Mouse (Mus musculus) neural tube, embryonic 15.5 days (tissue): ENCODE data around the gene Eif4a2. TPM values are rescaled to one million over a fixed set of nuclear protein-coding genes. Genes with fewer than 3 reads are reported as not detected.
"Not testable (repeated sequence)": the region's sequence is repeated elsewhere in the genome, so short reads cannot be mapped to it uniquely, and the experiment has no call there.

ENCODE experiments used
- ATAC-seq: fragments of 200-750 bp; cut with Nextera tagmentation; 2 replicates; pipeline ENCODE4 v1.8.0; 2017; ENCODE audit warnings: mild to moderate bottlenecking, moderate TSS enrichment, moderate library complexity; ENCODE audit not compliant: low FRiP score
- H3K27ac ChIP-seq: fragments of 300-500 bp; sonication (generic); replicated peaks from 2 replicates; pipeline ENCODE4 v1.5.1; 2015; ENCODE audit warnings: mild to moderate bottlenecking, inconsistent platforms
- H3K27me3 ChIP-seq: fragments of 300-500 bp; sonication (generic); replicated peaks from 2 replicates; pipeline ENCODE4 v1.6.1; 2015; ENCODE audit warnings: inconsistent platforms
- H3K36me3 ChIP-seq: fragments of 300-500 bp; sonication (generic); 2 replicates; pipeline ENCODE4 v1.6.1; 2015; ENCODE audit warnings: inconsistent platforms
- H3K4me1 ChIP-seq: fragments of 300-500 bp; sonication (generic); 2 replicates; pipeline ENCODE4 v1.6.1; 2015; ENCODE audit warnings: inconsistent platforms
- H3K4me2 ChIP-seq: fragments of 300-500 bp; sonication (generic); 2 replicates; pipeline ENCODE4 v1.6.1; 2015; ENCODE audit warnings: inconsistent platforms, mild to moderate bottlenecking, moderate library complexity
- H3K4me3 ChIP-seq: fragments of 300-500 bp; sonication (generic); replicated peaks from 2 replicates; pipeline ENCODE4 v1.5.1; 2015; ENCODE audit warnings: mild to moderate bottlenecking, inconsistent platforms
- H3K9ac ChIP-seq: fragments of 300-500 bp; sonication (generic); replicated peaks from 2 replicates; pipeline ENCODE4 v1.6.1; 2015; ENCODE audit warnings: mild to moderate bottlenecking, inconsistent platforms
- H3K9me3 ChIP-seq: fragments of 300-500 bp; sonication (generic); replicated peaks from 2 replicates; pipeline ENCODE4 v1.6.1; 2016; ENCODE audit warnings: inconsistent platforms
- WGBS: fragments of 180-500 bp; shearing (Covaris S2); methylation state at CpG from one replicate; pipeline ENCODE4 v1.1.7; 2015; ENCODE audit warnings: mixed read lengths; 5-methylcytosine and 5-hydroxymethylcytosine counted together
- polyA plus RNA-seq: library from polyadenylated mRNA; unstranded; fragments of >200 nt; fragmentation: Nextera tagmentation; extraction: Ambion mirVana; gene quantifications from 2 replicates; pipeline ENCODE4 v1.2.1, GENCODE M21; 2015

The Eif4a2 gene
- polyA plus RNA-seq: 347 and 374 TPM in 2 replicates

DNA sequence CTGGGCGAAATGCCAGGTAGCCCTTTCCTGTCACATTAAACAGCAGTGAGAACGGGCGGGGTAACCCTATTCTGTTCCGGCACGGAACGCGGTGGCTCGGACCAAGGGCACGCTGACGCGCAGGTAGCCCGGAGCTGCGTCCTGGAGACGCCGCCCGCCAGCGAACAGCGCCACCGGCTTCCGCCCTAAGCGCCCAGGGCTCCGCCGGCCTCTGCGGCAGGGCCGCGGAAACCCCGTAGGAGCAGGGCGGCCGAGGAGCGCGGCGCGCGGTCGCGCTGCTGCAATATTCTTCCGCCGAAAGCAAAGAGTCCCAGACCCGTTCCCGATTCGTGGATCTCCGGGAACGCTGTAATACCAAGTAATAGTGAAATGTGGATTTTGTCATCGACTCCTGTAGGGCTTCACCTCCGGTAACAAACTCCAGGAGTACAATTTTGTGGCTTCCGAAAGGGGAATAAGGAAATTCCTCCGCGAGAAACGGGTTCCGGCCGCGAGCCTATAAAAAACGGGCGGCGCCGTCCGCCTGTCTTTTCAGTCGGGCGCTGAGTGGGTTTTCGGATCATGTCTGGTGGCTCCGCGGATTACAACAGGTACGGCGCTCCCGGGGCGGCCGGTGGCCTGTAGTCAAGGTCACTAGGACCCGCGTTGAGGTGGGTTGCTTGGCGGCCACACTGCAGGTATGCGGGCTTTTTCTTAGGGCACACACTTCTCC is at the start of gene Eif4a2:
Gene Eif4a2, plus strand, starts transcription at position 214 of the 712 bp plus-strand sequence.
- Histone ChIP-seq H3K27me3 (no peaks in the 10 kb centered on the region), H3K4me2 (peak within 1 kb of the TSS; percentile 78), H3K36me3 (peaks cover 17% of the 10 kb centered on the region), H3K9me3 (no peaks in the 10 kb centered on the region), H3K9ac (peak within 1 kb of the TSS; percentile 100), H3K4me1 (peaks cover 39% of the 10 kb centered on the region), H3K27ac (peak within 1 kb of the TSS; percentile 99), H3K4me3 (peak within 1 kb of the TSS; percentile 100)
- peak; percentile 94 for ATAC-seq
- WGBS: under 1% methylated on average over 71 of the region's 71 CpGs

DNA sequence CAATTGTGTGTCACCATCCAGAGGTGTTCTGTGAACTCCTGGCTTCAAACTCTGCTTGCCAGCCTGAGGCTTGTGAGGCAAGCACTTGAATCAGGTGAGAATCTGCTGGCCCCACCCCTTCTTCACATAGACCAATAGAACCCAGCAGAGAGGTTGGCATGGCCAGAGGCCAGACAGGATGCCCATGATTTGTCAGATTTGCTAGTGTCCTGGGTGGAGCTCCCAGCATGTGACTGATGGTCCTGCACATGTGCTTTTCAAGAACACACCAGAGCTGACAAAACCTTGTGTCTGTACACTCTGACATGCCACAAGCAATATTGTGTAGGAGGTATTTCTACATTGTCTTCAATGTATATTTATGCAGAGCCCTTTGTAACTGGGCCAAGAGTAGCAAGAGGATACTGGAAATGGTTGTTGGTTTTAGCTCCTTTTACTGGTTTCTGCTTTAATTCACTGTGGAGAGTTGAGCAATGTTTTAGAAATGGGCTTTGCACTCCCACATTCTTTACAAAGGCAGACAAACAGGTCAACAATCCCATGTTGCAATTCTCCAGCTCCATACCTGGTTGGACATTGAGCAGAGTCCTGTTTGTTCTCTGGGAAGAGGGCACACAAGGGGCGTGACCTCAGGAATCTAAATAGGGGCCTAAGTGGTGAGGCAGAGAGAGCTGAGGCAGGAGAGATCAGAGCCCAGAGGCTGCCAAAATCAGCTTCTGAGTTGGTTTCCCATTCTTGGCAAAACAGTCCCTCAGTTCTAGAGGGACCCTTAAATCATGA is 49.4 kb upstream of the Eif4a2 start, which contains the start of gene Kng1:
Gene Kng1, plus strand, starts transcription at position 198 of the 780 bp plus-strand sequence.
- not testable (repeated sequence) for H3K4me2 ChIP-seq, H3K9ac ChIP-seq, H3K4me1 ChIP-seq, H3K27me3 ChIP-seq, H3K9me3 ChIP-seq, H3K36me3 ChIP-seq, H3K27ac ChIP-seq, H3K4me3 ChIP-seq
- 0 out of 2 replicates have a peak, but pooled peaks have one; percentile 24 for ATAC-seq
- WGBS: 64% methylated on average over 1 of the region's 1 CpGs

DNA sequence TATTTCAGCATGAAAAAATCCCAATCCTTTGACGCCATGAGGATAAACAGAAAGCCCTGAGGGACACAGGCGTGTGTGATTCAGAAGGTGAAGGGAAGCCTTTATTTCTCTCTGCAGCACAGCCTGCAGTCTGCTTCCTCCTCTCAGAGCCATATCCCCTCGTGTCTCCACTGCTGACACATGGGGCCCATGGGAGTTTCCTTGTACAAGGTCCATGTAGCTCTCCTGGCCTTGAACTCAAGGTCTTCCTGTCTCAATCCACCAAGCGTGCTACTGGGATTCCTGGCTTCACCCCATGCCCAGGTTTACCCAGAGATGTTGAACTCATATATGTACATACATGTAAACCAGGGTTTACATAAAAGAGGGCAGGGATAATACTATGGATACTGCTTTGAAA is 47.6 kb upstream of the Eif4a2 start:
- H3K4me3 ChIP-seq, H3K27ac ChIP-seq, ATAC-seq, H3K9me3 ChIP-seq, H3K36me3 ChIP-seq, H3K27me3 ChIP-seq, H3K4me1 ChIP-seq, H3K9ac ChIP-seq, H3K4me2 ChIP-seq: not testable (repeated sequence)
- 77% methylated on average over 4 of the region's 4 CpGs for WGBS

DNA sequence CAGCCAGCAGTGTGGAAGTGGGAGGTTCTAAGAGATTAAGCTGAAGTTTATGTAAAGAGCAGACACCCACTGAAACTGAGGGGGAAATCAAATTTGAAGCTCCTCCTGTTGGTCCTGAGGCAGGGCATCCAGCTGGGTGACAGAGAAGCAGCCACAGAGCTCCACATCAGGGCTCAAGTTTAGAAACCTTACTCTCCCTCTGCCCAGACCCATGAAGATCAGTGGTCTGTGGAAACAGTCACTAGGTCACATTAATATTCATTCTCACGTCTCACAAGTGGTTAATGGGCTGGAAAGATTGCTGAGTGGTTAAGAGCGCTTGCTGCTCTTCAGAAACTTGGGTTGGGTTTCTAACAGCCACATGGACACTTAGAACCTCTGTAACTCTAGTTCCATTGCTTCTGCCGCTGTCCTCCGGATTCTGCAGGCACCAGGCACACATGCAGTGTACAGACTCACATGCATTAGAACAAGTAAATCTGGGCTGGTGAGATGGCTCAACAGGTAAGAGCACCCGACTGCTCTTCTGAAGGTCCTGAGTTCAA is 46.4 kb upstream of the Eif4a2 start:
- not testable (repeated sequence) for H3K9me3 ChIP-seq, ATAC-seq, H3K27ac ChIP-seq, H3K4me1 ChIP-seq, H3K9ac ChIP-seq, H3K36me3 ChIP-seq, H3K4me2 ChIP-seq, H3K27me3 ChIP-seq, H3K4me3 ChIP-seq
- 64% methylated on average over 5 of the region's 5 CpGs for WGBS

DNA sequence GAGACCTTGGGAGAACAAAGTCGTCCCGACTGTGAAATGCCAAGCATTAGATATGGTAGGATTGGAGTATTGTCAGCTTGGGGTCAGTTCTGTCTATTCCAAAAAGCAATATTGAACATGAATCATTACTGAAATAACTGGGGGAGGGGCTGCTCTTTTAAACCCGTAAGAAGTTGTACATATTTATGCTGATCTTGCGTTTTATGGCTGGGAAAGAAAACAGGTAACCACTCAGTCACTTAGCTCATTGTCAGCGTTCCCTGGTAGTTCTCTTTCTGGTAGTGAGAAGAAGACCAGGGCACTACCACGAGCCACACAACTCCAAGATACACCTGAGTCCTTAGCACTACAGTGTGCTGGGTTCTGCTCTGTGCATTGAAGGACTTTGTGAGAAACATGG is 29.7 kb upstream of the Eif4a2 start:
- 88% methylated on average over 6 of the region's 6 CpGs for WGBS
- H3K4me1 ChIP-seq, H3K36me3 ChIP-seq, H3K27me3 ChIP-seq, H3K9me3 ChIP-seq, H3K27ac ChIP-seq, H3K4me2 ChIP-seq, ATAC-seq, H3K4me3 ChIP-seq, H3K9ac ChIP-seq: not testable (repeated sequence)

DNA sequence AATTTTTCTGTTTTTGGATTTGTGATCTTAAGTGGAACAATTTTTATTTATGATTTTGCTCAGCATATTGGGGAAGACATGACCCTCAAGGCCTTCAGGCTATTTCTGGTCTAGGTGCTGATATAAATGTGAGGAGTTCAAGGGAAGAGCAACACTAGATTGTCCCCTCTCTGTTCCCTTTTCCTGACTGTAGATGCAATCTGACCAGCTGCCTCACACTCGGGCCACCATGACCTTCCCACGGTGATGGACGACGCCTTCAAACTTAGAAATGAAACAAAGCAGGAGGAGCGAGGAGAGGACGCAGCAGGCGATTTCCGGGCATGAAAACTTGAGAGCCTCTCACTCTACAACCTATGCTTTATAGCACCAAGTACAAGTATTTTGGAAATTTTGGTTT is 20.1 kb upstream of the Eif4a2 start:
- not testable (repeated sequence) for H3K9ac ChIP-seq, H3K4me1 ChIP-seq, H3K4me3 ChIP-seq, H3K4me2 ChIP-seq, H3K9me3 ChIP-seq, H3K27ac ChIP-seq, ATAC-seq, H3K27me3 ChIP-seq, H3K36me3 ChIP-seq
- 76% methylated on average over 8 of the region's 8 CpGs for whole genome bisulfite sequencing

DNA sequence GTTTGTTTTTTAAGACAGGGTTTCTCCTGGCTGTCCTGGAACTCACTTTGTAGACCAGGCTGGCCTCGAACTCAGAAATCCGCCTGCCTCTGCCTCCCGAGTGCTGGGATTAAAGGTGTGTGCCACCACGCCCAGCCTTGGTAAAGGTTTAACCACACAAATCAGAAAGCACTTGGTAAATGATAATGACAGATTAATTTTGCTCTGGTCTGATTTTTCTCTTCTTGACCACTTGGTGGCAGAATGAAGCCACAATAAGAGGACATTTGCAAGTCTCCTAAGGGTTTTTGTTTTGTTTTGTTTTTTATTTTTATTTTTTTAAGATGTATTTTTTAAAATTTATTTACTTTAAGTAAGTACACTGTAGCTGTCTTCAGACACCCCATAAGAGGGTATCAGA is 19.5 kb upstream of the Eif4a2 start:
- WGBS: 63% methylated on average over 4 of the region's 4 CpGs
- H3K4me2 ChIP-seq, H3K9me3 ChIP-seq, H3K27ac ChIP-seq, H3K36me3 ChIP-seq, H3K9ac ChIP-seq, ATAC-seq, H3K4me1 ChIP-seq, H3K4me3 ChIP-seq, H3K27me3 ChIP-seq: not testable (repeated sequence)

DNA sequence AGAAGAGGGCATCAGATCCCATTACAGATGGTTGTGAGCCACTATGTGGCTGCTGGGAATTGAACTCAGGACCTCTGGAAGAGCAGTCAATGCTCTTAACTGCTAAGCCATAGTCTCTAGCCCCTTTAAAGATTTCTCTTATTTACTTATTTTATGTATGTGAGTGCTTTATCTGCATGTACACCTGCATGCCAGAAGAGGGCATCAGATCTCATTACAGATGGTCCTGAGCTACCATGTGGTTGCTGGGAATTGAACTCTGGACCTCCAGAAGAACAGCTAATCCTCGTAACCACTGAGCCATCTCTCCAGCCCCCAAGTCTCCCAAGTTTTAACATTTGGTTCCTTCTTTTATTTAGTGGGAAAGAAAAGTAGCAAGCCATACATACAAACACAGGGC is 18.8 kb upstream of the Eif4a2 start:
- not testable (repeated sequence) for H3K36me3 ChIP-seq, H3K9me3 ChIP-seq, H3K4me1 ChIP-seq, H3K9ac ChIP-seq, H3K4me2 ChIP-seq, H3K27me3 ChIP-seq, H3K27ac ChIP-seq, H3K4me3 ChIP-seq, ATAC-seq
- WGBS: 88% methylated on average over 1 of the region's 1 CpGs

DNA sequence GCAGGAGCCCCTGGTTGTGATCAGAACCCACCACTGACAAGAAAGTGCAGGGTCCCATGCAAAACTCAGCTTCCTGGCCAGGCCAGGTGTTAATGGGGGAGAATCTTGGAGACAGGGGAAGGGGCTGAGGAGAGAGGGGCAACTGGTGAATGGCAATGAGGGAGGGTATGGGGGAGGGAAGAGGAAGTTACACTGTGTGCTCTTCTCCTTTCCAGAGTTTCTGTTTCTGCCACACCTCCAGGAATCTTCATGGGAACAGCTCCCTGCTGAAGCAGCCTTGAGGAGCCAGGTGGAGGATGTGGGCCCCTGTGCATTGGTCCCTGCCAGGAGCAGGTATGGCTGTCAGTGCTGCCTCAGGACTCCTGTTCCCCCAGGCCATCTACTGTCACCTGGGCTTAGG is 15.9 kb upstream of the Eif4a2 start:
- not testable (repeated sequence) for H3K4me2 ChIP-seq, H3K9ac ChIP-seq, H3K27me3 ChIP-seq, H3K4me3 ChIP-seq, H3K4me1 ChIP-seq, H3K9me3 ChIP-seq, H3K36me3 ChIP-seq, H3K27ac ChIP-seq, ATAC-seq

DNA sequence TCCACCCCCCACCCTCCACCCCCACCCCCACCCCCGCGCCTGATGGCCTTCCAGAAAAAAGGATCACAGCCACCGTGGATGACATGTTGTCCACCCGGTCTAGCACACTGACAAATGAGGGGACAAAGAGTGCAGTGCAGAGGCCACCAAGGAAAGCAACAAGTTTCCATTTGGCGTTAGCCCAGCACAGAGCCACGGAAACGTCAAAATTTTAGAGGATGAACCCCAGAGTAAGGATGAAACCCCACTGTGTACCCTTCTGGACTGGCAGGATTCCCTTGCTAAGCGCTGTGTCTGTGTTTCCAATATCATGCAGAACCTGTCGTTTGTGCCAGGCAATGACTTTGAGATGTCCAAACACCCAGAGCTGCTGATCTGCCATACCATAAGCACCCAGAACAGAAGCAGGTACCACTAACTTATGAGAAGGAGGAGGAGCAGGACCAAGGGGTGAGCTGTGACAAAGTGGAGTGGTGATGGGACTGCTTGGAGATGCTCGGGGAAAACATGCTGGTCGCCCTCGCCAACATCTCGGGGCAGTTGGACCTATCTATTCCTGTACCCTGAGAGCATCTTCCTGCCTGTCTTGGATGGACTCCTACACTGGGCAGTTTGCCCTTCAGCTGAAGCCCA is 13.8 kb upstream of the Eif4a2 start:
- no peak for ATAC-seq
- no peaks in the 10 kb centered on the region for H3K36me3 ChIP-seq
- WGBS: 79% methylated on average over 13 of the region's 13 CpGs

DNA sequence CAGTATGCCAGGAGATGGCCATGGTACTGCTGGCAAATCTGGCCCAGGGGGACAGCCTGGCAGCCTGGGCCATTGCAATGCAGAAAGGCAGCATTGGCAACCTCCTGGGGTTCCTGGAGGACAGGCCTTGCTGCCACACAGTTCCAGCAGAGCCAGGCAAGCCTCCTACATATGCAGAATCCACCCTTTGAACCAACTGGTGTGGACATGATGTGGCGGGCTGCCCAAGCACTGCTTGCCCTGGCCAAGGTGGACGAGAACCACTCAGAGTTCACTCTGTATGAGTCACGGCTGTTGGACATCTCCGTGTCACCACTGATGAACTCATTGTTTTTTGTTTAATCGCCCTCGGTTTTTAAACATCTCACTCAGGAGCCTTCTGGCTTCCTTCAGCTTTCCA is 13.1 kb upstream of the Eif4a2 start:
- no peaks in the 10 kb centered on the region for H3K36me3 ChIP-seq
- no peak overlapping the region for H3K9ac ChIP-seq
- WGBS: 93% methylated on average over 6 of the region's 6 CpGs
- no peak overlapping the region for H3K4me2 ChIP-seq
- ATAC-seq: no peak
- no peaks in the 10 kb centered on the region for H3K27me3 ChIP-seq
- no peak overlapping the region for H3K4me3 ChIP-seq
- no peak overlapping the region for H3K27ac ChIP-seq
- no peaks in the 10 kb centered on the region for H3K9me3 ChIP-seq
- H3K4me1 ChIP-seq: no peaks in the 10 kb centered on the region

More for the DNA sequence above, 13.8 kb upstream of the Eif4a2 start:
- H3K4me3 ChIP-seq: no peak overlapping the region
- H3K9me3 ChIP-seq: no peaks in the 10 kb centered on the region
- H3K27me3 ChIP-seq: no peaks in the 10 kb centered on the region
- no peak overlapping the region for H3K4me2 ChIP-seq
- no peak overlapping the region for H3K9ac ChIP-seq
- no peaks in the 10 kb centered on the region for H3K4me1 ChIP-seq
- no peak overlapping the region for H3K27ac ChIP-seq

DNA sequence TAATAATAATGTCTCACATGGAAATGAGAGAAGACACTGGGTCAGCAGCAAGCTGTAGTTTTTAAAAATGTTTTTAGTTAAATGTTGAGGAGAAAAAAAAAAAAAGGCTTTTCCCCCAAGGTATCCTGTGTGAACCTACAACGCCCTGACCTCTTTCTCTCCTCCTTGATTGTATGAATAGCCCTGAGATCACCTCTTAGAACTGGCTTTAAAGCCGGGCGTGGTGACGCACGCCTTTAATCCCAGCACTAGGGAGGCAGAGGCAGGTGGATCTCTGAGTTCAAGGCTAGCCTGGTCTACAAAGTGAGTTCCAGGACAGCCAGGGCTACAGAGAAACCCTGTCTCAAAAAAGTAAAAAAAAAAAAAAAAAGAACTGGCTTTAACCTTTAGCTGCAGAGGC is 11.7 kb upstream of the Eif4a2 start:
- 95% methylated on average over 5 of the region's 5 CpGs for WGBS
- not testable (repeated sequence) for H3K4me1 ChIP-seq, H3K4me3 ChIP-seq, H3K27ac ChIP-seq, H3K4me2 ChIP-seq, H3K9ac ChIP-seq, ATAC-seq, H3K9me3 ChIP-seq, H3K36me3 ChIP-seq, H3K27me3 ChIP-seq
